Mouse (Mus musculus) NIH3T3 (cell line): ENCODE results near the gene Mpzl2.
A peak's percentile ranks its signal among the peaks of the same experiment; 100 is the strongest.

Experiments
- DNase-seq: peaks from one replicate; pipeline ENCODE4 v3.0.0-alpha.2; 2012; ENCODE audit warnings: low read depth

The Mpzl2 gene

DNA sequence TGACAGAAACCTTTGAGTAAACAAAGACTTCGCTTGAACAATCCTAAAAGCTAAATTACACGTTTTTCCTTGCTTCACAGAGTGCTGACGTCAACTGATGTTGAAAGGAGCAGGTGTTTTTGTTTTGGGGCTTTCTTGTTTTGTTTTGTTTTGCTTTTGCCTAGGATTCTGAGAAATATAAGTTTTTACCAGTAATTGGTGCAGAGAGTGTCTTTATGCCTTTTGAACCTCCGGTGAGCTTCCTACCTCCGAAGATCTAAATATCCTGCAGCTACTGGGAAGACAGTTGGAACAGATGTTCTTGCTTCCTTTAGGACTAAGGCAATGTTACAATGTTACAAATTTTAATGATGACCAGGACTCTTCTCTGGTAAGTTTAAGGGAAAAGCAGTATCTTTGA lies at the start of gene Mpzl2:
Mpzl2 (plus strand) TSS at position 301 of the 400 bp plus-strand sequence.
- no peak for DNase-seq

DNA sequence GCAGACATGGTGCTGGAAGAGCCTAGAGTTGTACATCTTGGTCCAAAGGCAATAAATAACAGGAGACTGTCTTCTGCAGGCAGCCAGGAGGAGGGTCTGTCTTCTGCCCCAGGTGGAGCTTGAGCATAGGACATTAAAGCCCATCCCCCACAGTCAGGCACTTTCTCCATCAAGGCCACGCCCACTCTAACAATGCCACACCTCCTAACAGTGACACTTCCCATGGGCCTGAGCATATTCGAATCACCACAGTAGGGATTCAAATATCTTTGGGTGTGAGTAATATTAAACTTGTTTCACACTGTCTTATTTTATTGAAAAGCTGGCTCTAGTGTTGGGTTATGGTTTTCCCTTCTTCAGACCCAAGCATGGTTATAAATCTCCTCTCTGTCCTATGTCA lies 47.8 kb upstream of the Mpzl2 start:
- no peak for DNase-seq

DNA sequence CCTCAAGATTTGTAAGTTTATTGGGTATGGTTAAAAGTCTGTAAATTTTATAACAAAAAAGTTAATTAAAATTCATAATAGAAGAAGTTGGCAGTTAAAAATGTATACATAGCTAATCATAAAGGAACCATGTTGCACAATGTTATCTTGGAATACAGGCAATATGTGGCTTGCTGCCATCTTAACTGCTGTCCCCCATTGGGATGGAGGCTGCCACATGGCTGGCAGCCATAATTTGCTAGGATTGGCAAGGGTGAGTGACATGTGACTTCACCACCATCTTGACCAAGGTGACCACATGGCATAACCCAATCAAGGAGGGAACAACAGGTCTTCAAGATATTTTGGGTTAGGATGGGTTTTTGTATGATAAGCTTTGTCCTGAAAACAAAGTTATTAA lies 47.3 kb upstream of the Mpzl2 start:
- DNase-seq: peak; percentile 8

DNA sequence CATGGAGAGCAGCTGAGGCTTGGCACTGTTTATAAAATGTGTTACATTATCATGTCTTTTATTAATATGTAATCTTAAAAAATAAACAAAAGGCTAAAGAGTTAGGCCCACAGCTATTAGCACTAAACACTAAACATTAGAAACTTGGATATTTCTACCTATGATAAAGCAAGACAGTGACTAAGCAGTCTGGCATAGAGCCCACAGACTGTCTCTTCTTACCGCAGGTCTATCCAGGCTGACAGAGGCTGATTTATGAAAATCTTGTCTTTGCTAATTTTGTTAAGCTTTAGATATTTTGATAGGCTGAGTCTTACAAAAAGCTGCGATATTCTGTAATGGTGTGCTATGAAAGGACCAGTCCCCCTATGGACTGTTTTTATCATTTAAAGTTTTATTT lies 46.3 kb upstream of the Mpzl2 start:
- DNase-seq: peak; percentile 45

DNA sequence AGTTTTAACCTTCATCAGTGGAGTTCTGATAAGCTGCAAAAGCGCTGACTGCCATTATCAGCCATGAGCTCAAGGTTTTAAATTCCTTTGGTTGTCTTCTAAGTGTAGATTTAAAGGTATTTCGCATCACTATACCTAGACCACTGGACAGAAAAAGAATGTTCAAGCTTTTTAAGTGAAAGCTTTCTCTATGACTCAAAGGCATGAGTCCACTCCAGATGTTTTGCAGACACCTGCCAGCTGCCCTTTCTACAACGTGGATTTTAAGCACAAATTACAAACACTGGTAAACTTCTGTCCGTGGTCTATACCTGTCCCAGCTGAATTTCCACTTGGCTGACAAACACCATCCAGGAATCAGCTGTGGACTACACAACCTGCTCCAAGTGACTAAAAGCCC lies 44.6 kb upstream of the Mpzl2 start:
- DNase-seq: no peak

DNA sequence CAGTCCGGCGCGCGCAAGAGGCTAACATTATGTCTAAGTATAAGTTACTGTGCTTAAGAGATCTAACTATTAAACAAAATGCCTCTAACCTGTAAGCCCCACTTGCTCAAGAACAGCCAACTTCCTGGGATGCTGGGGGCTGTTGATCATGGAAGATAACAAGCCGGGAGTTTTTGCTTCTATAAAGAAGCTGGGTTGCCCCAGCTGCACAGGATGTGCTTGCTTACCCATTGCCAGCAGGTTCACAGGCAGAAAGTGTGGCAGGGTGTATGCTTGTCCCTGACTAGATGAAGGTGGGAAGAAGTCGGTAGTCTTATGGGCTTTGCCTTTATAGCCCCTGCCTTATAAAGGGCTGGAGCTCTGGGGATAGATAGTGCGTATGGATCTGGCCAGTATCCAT lies 43.0 kb upstream of the Mpzl2 start:
- DNase-seq: no peak

DNA sequence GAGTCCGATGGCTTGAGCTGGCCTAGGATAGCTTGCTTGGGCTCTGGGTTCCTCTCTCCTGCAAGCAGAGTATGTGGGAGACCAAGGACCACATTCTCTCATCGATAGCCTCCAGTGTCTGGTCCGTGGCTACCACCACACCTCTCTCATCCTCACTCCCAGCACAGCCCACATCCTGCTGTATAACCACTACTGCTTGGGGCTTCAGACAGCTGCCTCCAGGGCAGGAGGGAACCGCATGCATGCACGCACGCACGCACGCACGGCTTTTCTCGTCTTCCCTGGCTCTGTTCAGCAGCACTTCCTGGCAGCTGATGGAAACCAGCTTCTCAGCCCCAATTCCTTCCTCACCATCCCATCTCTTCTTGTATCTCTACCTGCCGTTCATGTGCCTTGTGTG lies 41.5 kb upstream of the Mpzl2 start:
- no peak for DNase-seq

DNA sequence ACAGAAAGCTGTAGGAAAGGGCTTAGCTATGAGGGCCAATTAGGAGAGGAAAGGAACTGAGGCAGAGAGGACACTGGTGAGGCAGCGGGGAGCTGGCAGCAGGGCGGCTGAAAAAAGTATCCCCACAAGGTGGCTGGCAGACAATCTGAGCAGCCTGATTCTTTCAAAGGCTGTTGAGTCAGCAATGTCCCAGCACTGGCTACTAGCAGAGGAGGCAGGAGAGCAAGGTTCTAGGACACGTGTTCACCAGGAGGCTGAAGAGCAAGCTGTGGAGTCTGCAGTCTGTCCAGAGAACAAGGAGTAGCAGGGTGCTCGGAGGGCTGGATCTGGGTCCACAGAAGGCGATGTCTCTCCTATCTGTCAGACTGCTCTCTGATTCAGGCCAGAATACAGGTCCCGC lies 40.4 kb upstream of the Mpzl2 start:
- DNase-seq: no peak

DNA sequence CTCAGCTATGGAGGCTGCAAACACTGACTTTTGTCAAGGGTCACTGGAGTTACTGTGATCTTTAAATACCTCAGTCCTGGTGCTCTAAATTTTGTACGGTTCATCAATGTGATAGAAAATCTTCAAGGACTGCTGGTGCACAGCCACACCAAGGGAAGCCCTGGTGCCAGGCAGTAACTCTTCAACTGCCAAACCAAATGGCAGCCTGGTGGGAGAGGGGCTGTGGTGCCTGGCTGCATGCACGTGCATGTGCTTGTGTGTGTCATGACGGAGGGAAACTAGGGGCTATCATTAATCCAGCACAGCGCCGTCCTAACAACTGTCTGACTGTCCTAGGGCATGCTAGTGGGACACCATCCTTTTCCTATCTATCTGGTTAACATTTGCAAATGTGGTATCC lies 39.8 kb upstream of the Mpzl2 start:
- no peak for DNase-seq

DNA sequence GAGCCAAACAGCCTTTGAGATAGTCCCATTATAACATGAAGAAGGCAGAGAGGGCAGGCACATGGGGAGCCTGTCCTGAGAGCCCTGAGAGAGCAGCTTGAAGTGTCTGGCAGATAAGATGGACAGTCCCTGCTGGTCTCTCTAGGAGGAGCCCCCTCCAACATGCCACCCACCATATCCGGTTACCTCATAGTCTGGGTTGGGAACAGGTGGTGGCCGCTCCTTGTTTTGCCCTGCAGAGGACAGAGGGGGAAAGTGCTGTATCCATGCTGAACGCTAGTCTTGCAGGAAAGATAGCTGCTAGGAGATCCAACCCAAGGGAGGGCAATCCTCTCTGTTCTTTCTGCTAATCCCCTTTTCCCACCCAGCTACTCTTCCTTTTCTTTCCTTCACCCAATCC lies 39.4 kb upstream of the Mpzl2 start:
- DNase-seq: no peak

DNA sequence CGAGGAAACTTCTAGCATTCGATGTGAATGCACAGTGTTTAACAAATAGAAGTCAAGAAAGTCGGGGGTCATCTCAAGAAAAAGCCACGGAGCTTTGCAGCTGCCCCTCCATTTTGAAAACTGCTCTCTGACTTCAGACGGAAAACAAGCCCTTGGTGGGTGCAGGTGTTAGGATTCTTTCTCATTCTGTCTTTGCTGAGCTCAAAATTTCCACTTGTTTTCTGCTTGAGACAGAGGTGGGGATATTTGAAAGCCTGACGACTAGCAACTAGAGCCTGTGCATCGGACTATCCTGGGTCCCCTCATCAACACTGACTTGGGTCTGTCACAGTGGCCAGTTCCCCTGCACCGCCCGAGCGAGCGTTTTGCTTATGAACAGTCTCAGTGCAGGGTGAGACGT lies 32.2 kb upstream of the Mpzl2 start:
- DNase-seq: no peak

DNA sequence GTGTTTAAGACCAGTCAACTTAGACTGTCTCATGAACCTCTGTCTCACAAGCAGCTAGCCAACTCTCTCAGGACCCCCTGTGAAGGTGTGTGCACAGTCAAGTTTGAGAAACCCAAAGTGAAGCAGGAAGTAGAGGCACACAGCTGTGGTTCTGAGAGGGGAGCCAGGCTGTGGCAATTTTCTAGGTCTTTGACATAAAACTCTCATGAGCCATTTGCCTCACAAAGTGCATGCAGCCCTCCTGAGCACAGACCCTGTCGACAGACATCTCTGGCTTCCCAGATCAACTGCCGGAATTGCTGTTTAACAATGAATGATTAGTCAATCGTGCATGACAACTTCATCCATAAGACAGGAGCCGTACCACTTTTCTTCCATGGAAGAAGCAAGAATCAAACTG lies 31.3 kb upstream of the Mpzl2 start:
- no peak for DNase-seq

DNA sequence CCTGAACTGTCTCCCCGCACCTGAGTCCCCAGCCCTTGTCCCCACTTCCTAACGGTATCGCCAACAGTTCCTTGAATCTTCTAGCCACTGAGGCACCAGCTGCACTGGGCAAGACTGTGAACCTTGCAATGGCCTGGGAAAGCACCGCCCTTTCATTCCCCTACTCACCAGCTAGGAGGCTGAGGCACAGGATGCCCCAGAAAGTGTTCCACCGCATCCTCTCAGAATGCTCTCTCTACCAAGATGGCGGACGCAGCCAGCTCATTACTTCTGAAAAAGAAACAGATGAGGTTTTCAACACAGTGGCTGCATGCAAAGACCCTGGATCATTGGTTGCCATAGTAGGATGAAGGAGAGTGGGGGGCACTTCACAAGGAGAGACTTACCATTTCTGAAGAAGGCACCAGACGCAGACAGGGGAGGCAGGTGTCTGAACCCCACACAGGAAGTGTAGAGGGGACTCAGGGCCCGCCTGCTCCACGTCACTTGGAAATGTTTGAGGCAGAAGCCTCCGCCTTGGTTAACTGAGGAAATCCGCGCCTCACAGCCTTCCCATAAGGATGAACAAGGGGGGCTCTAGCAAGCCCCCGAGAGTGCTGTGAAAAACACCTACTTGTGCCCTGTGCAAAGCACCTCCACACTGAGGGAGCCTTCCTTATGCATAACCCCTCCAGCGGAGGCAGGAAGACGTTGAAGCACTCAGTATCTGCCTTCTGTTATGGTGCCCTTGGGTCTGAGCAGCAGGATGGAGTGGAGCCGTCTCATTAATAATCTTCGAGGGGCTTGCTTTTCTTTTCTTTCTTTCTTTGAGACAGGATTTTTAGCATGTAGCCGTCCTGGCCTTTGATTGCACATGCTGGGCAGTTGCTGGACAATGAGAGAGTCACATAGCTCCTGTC lies 30.2 kb upstream of the Mpzl2 start, which contains the start of gene Cd3e:
Cd3e (minus strand) TSS at position 448 of the 899 bp plus-strand sequence.
- DNase-seq: no peak

DNA sequence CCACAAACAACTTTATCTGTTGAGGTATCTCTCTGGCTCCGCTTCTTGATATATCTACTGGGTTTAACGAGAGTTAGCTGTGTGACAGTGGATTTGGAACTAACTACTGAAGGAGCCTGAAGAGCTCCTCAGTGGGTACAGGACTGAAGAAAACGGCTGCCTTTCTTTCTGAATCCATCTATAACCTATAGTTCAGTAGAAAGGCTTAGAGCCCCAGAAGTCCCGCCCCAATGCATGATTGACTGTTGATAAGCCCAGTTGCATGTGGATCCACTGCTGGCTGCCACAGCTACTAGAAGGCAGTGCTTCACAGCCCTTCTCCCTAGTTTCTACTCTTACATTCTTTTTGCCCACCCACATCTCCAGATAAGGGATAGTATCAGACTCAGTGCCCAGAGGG lies 29.1 kb upstream of the Mpzl2 start:
- DNase-seq: no peak

DNA sequence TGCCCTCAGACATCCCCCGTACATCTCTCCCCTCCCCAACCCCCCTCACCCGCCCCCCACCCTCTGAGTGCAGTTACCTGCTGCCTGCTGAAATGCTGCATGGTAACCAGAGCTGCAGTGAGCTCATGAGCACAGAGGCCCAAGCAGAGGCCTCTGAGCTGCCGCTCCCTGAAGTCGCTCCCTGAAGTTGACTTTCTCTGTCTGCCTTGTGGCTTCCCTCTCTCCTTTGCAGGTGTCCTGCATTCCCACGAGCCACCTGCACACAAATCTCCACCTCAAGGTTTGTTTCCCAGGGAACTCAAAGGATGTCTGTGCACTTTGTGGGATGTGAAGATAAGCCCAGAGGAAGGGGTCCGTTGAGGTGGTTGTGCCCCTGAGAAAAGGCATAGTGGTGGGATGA lies 28.3 kb upstream of the Mpzl2 start:
- DNase-seq: no peak

DNA sequence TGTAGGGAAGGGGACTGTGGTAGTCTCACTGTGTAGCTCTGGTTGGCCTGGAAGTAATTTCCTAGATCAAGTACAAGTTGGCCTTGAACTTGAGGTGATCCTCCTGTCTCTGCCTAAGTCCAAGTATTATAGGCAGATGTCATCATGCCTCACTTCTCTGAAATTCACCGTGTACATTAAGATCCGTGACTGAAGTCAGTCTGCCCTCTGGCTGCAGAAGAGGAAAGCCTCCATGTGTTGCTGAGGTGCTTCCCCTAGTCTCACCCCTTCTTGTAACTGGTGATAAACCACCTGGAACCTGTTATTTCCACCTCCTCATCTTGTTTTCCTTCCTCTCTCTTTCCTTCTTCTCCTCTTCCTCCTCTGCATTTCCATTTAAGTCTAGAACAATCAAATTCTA lies 24.7 kb upstream of the Mpzl2 start:
- no peak for DNase-seq

DNA sequence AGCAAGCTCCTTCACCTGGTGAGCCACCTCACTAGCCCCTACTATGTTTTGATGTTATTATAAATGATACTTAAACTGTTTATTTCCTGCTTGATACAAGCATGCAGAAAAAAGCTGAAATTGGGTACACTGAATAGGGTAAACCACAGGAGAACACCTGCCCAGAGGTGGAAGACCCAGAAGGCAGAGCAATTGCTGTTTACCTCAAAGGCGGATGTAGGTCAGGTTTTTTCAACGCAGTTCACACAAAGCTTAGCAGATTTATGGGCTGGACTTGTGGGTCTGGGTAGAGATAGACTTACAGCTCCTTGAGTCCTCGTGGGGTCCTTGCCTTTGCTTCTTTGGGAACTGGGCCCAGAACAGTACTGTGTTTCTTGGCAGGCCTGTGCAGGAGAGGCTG lies 23.8 kb upstream of the Mpzl2 start:
- DNase-seq: no peak

DNA sequence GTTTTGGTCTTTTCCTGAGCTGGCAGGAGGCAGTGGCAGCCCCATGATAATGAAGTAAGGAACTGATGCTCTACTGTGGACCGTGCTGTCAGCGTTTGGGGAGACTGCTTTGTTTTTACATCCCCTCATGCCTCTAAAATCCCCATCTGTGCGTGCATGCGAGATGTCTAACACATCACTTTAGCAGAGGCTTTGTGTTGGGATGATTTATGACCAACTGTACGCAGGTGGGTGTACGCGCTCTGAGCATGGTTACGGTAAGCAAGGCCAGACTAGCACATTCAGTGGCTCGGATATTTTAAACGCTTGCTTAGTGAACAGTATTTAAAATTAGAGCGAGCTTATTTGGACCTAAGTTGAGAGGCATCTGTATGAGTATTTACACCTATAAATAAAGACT lies 21.6 kb upstream of the Mpzl2 start:
- no peak for DNase-seq

DNA sequence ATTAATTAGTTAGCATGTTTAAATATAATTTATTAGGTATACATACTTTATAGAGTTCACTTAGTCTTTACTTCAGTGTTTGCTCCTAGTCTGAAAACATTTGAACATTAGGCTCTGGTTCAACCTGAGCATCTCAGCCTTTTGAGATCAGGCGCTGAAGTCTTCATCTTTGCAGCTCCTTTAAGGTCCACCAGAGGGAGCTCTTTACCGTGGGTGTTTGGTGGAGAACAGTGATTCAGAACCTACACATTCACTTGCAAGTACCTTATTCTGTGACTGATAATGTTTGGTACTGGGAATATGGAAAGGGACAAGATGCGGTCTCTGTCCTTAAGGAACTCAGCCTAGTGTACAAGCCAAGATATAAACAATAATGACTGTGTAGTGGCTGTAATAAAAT lies 16.8 kb upstream of the Mpzl2 start:
- DNase-seq: peak; percentile 75

DNA sequence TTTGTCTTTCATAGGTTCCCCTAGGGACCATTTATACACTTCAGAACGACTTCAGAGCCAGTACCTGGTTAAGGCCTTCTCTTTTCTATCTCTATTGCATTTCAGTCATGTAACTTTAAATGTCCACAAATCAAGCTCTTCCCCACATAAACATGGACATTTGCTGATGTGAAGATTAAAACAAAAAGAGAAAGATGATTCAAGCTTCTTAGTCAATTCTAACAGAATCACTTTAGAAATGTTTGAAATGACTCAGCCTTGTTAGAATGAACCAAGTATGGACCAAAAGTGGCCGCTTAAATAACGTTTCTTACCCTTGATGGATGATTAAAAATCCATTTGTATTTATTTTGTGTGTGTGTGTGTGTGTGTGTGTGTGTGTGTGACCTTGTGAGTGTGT lies 16.0 kb upstream of the Mpzl2 start:
- no peak for DNase-seq

DNA sequence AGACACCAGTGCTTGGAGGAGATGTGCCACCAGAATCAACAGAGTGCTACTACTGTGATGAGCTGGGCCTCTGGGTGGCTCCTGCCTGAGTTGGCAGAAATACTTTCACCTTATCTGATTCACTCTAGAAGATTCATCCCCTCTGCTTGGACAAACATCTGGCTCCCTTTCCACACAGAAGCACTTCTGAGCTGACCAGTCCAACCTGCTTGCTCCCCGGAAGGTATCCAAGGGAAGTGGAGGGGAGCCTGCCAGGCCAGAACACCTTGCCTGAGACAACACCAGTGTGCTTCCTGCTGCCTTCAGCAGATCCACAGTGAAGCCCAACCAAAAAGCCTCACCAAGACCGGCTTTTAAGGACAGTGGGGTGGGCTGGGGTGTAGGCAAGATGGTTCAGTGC lies 15.4 kb upstream of the Mpzl2 start:
- DNase-seq: no peak

DNA sequence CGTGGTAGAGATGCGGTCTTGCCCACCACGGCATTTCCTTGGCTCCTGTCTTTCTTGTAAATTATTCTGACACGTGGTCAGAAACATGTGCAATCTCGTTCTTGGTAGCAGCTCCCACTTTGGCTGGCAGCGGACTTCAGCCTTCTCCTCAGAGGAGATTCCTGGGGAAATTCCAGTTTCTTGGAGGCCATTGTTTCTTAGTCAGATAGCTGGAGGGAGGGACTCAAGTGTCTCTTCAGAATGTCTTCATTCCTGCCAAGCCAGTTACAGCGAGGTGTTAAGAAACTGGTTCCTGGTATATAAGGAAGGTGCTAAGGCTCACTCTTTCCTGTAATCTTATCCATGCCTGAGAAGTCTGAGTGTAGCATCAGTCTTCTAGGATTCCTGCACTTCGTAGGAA lies 12.2 kb upstream of the Mpzl2 start:
- DNase-seq: no peak

DNA sequence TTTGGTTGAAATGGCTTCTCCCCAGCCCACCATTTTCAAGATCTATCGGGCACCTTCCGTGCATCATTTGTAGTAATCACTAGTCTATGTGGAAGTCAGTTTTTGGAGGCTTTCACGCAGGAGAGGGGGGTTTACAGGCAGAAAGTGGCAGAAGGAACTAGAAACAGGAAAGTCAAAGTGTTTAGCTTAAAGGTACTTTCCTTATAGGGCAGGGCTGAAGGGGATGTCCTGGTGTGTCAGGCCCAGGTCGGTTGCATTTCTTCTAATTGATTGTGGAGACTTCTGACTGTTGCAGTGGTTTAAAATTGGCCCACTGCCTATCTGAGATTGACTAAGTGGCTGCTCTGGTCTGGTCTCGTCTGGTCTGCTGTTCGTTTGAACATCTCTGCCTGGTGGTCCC lies 9.3 kb upstream of the Mpzl2 start:
- DNase-seq: no peak

DNA sequence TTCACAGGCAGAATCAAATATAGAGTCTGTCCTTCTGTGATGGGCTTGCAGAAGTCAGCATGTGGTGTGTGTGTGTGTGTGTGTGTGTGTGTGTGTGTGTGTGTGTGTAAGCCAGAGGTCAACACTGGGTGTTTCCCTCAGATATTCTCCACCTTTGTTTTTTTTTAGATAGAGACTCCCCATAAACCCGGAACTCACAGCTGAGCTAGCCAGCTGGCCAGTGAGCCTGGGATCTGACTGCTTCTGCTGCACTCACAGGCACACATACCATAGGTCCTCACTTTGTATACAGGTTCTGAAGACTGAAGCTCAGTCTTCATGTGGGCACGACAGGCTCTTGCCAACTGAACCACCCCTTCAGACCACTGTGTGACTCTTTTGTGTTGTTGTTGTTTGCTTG lies 7.3 kb upstream of the Mpzl2 start:
- no peak for DNase-seq
